Mouse (Mus musculus) forebrain, embryonic 15.5 days (tissue): Measurements from ENCODE around the gene Cdh6. TPM values are rescaled to one million over a fixed set of nuclear protein-coding genes. Genes with fewer than 3 reads are reported as not detected.

Experiments used
- ATAC-seq: fragments of 200-750 bp; cut with Nextera tagmentation; replicated peaks from 2 replicates; pipeline ENCODE4 v1.8.0; 2017; ENCODE audit warnings: mild to moderate bottlenecking, moderate TSS enrichment, moderate library complexity
- H3K27ac ChIP-seq: fragments of 300-500 bp; sonication (generic); replicated peaks from 2 replicates; pipeline ENCODE4 v1.5.1; 2015; ENCODE audit warnings: mild to moderate bottlenecking, inconsistent platforms
- H3K27me3 ChIP-seq: fragments of 300-500 bp; sonication (generic); 2 replicates; pipeline ENCODE4 v1.6.1; 2015; ENCODE audit warnings: inconsistent platforms
- H3K36me3 ChIP-seq: fragments of 300-500 bp; sonication (generic); 2 replicates; pipeline ENCODE4 v1.6.1; 2015; ENCODE audit warnings: mild to moderate bottlenecking, inconsistent platforms
- H3K4me1 ChIP-seq: fragments of 300-500 bp; sonication (generic); 2 replicates; pipeline ENCODE4 v1.6.1; 2015; ENCODE audit warnings: inconsistent platforms
- H3K4me2 ChIP-seq: fragments of 300-500 bp; sonication (generic); replicated peaks from 2 replicates; pipeline ENCODE4 v1.6.1; 2015; ENCODE audit warnings: mild to moderate bottlenecking, inconsistent platforms
- H3K4me3 ChIP-seq: fragments of 300-500 bp; sonication (generic); 2 replicates; pipeline ENCODE4 v1.5.1; 2015; ENCODE audit warnings: mild to moderate bottlenecking, inconsistent platforms
- H3K9ac ChIP-seq: fragments of 300-500 bp; sonication (generic); replicated peaks from 2 replicates; pipeline ENCODE4 v1.6.1; 2015; ENCODE audit warnings: mild to moderate bottlenecking, inconsistent platforms
- H3K9me3 ChIP-seq: fragments of 300-500 bp; sonication (generic); 2 replicates; pipeline ENCODE4 v1.6.1; 2016; ENCODE audit warnings: inconsistent platforms
- WGBS: fragments of 180-500 bp; shearing (Covaris S2); methylation state at CpG from one replicate; pipeline ENCODE4 v1.1.7; 2015; ENCODE audit warnings: mixed read lengths; 5-methylcytosine and 5-hydroxymethylcytosine counted together
- polyA plus RNA-seq: library from polyadenylated mRNA; unstranded; fragments of >200 nt; fragmentation: Nextera tagmentation; extraction: Ambion mirVana; gene quantifications from 2 replicates; pipeline ENCODE4 v1.2.1, GENCODE M21; 2015

Gene Cdh6
- polyA plus RNA-seq, 1 experiment from 2014 or later: 10.3 TPM

DNA sequence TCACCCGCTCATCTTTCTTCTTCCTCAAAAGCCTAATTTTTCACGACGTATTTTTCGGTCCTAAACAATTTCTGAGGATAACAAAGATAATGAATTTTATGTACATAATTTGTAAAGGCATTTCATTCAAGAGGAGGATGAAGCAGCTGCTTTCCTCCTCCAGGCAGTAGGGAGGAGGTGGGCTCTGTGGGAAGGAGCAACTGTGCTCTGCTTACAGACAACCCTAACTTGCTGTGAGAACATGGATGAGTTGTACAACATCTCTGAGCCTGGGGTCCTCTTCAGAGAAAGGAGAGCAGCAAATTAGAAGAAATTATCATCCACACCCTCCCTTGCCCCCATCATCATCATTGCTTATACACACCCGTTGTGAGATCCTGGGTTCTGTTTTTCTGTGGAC, 33.8 kb downstream of the Cdh6 start:
- no peak overlapping the region for H3K4me2 ChIP-seq
- H3K27me3 ChIP-seq: no peaks in the 10 kb centered on the region
- no peak for ATAC-seq
- peaks cover 6% of the 10 kb centered on the region; the same call in 1 of the 2 replicates for H3K4me1 ChIP-seq
- no peak overlapping the region for H3K9ac ChIP-seq
- no peaks in the 10 kb centered on the region for H3K9me3 ChIP-seq
- no peak overlapping the region for H3K4me3 ChIP-seq
- H3K36me3 ChIP-seq: no peaks in the 10 kb centered on the region
- H3K27ac ChIP-seq: no peak overlapping the region
- 57% methylated on average over 5 of the region's 5 CpGs for WGBS

DNA sequence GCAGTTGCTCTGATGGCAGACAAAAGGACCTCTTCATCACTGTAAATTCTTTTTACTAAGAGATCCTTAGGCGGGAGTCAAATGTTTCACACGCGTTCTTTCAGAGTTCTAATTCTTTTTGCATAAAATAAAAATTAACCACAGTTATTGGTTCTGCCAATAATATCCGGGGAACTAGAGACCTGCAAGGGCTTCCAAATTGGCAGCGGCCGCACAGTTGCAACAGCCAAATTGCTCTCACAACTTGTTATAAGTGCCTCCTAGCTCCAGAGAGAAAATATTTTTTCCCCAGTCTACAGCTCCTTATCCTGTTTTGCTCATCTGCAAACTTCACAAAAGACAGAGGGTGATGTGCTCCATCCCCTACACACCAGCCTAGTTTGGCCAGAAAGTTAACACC, 36.3 kb downstream of the Cdh6 start:
- no peaks in the 10 kb centered on the region for H3K36me3 ChIP-seq
- peaks cover 6% of the 10 kb centered on the region; the same call in 1 of the 2 replicates for H3K4me1 ChIP-seq
- no peaks in the 10 kb centered on the region for H3K9me3 ChIP-seq
- no peak for ATAC-seq
- no peak overlapping the region for H3K27ac ChIP-seq
- no peaks in the 10 kb centered on the region for H3K27me3 ChIP-seq
- WGBS: 54% methylated on average over 6 of the region's 6 CpGs
- H3K4me3 ChIP-seq: no peak overlapping the region
- H3K4me2 ChIP-seq: no peak overlapping the region
- no peak overlapping the region for H3K9ac ChIP-seq

DNA sequence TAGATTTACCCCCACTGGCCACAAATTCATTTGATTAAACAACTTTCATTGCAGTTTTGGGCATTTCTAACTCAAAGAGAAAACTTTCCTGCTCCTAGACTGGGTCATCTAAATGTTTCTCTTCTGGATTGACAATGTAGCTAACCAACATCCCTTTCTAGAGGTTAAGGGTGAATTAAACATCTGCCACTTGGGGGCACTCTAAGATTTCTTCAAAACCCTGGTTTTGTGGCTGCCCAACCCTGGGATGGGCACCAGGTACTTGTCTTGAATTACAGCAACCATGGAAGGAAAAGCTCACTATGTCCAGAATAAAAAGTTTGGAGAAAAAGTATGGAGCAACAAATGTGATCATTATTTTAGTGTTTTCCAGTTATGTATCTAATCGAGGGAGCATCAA, 39.4 kb downstream of the Cdh6 start:
- H3K4me2 ChIP-seq: no peak overlapping the region
- no peaks in the 10 kb centered on the region for H3K9me3 ChIP-seq
- 63% methylated on average over 1 of the region's 1 CpGs for WGBS
- H3K27ac ChIP-seq: no peak overlapping the region
- H3K4me3 ChIP-seq: no peak overlapping the region
- no peak overlapping the region for H3K9ac ChIP-seq
- peaks cover 6% of the 10 kb centered on the region; the same call in 1 of the 2 replicates for H3K4me1 ChIP-seq
- no peak for ATAC-seq
- H3K36me3 ChIP-seq: no peaks in the 10 kb centered on the region
- H3K27me3 ChIP-seq: no peaks in the 10 kb centered on the region

DNA sequence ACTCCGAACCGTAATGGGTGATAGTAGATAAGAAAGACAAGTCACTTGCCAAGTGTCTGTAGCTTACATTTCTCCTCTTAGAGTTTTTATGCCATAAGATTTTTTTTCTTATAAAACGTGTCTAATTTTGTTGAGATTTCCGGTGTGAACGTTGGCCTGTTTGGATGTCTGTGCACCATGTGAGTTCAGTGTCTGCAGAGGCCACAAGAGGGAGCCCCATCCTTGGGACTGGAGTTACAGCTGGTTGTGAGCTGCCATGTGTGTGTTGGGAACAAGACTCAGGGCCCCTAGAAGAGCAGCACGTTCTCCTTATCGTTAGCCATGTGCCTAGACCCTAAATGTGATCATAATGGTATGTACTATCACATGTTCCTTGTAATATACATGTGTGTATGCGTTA, 40.1 kb downstream of the Cdh6 start:
- Histone ChIP-seq H3K4me1 (peaks cover 6% of the 10 kb centered on the region; the same call in 1 of the 2 replicates), H3K9ac (no peak overlapping the region), H3K4me3 (no peak overlapping the region)

DNA sequence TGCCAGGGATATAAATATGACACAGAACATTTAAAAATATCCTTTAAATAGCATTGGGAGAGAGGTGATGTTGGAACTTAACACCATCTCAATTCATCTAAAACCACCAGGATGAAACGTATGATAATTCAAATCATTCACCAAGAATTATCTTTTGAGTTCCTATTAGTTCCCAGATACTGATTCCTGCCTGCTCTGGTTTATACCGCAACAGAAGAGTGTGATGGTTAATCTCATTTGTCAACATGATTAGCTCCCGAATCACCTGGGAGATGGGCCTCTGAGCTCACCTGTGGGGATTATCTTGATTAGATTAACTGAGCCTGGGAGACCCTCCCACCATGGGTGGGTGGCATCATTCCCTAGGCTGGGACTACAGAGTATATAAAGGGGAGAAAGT, 41.0 kb downstream of the Cdh6 start:
- 91% methylated on average over 3 of the region's 3 CpGs for WGBS
- no peak for ATAC-seq

More for the DNA sequence above, 40.1 kb downstream of the Cdh6 start:
- Histone ChIP-seq H3K36me3 (no peaks in the 10 kb centered on the region), H3K9me3 (no peaks in the 10 kb centered on the region), H3K4me2 (no peak overlapping the region), H3K27me3 (no peaks in the 10 kb centered on the region), H3K27ac (no peak overlapping the region)
- no peak for ATAC-seq
- WGBS: 96% methylated on average over 8 of the region's 8 CpGs

DNA sequence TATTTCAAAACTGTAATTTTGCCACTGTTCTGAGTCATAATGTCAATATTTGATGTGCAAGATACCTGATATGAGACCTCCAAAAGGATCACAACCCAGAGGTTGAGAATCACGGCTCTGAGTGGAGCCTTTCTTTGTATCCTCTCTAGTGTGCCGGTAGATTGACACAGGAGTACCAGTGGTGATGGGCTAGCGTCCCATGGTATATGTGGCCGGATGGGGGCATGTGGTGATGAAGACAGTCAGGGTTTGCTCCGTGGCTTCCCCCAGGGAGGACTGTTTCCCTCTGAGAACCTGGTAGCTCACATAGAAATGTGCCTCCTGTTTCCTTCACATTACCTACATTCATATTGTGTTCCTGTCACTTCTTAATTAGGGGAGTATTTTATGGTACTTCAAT, 43.2 kb downstream of the Cdh6 start:
- H3K4me1 ChIP-seq: no peaks in the 10 kb centered on the region; the same call in 1 of the 2 replicates
- 33% methylated on average over 5 of the region's 5 CpGs for WGBS
- no peaks in the 10 kb centered on the region for H3K27me3 ChIP-seq
- H3K9me3 ChIP-seq: no peaks in the 10 kb centered on the region
- no peak overlapping the region for H3K4me2 ChIP-seq
- H3K36me3 ChIP-seq: no peaks in the 10 kb centered on the region
- no peak overlapping the region for H3K4me3 ChIP-seq
- no peak overlapping the region for H3K27ac ChIP-seq
- H3K9ac ChIP-seq: no peak overlapping the region
- ATAC-seq: 0 out of 2 replicates have a peak, but pooled peaks have one; percentile 29

More for the DNA sequence above, 41.0 kb downstream of the Cdh6 start:
- no peaks in the 10 kb centered on the region for H3K27me3 ChIP-seq
- H3K4me1 ChIP-seq: peaks cover 6% of the 10 kb centered on the region; the same call in 1 of the 2 replicates
- H3K36me3 ChIP-seq: no peaks in the 10 kb centered on the region
- H3K4me3 ChIP-seq: no peak overlapping the region
- H3K9ac ChIP-seq: no peak overlapping the region
- H3K4me2 ChIP-seq: no peak overlapping the region
- H3K9me3 ChIP-seq: no peaks in the 10 kb centered on the region
- H3K27ac ChIP-seq: no peak overlapping the region

DNA sequence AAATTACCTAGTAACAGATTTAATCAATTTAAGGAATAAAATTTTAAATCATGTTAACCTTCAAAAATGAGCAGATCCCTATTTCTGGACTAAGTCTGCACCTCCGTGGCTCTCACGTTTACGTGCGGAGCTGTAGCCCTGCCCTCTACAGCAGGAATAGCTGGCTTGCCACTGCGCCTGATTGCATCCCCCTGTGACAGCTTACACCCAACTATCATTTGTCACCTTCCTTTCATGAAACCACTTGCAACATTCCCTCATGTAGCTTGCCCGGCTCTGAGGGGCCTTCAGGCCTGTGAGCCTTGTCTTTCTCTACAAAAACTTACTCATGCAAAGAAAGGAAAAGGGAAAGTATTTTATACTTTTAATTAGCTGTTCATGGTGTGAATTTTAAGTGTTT, 73.1 kb downstream of the Cdh6 start:
- peak; percentile 70 for ATAC-seq
- Histone ChIP-seq H3K27me3 (no peaks in the 10 kb centered on the region), H3K27ac (no peak overlapping the region), H3K4me3 (no peak overlapping the region), H3K36me3 (no peaks in the 10 kb centered on the region), H3K9me3 (no peaks in the 10 kb centered on the region), H3K4me2 (no peak overlapping the region), H3K4me1 (peaks cover 8% of the 10 kb centered on the region; the same call in 1 of the 2 replicates), H3K9ac (no peak overlapping the region)
- WGBS: 41% methylated on average over 6 of the region's 6 CpGs

DNA sequence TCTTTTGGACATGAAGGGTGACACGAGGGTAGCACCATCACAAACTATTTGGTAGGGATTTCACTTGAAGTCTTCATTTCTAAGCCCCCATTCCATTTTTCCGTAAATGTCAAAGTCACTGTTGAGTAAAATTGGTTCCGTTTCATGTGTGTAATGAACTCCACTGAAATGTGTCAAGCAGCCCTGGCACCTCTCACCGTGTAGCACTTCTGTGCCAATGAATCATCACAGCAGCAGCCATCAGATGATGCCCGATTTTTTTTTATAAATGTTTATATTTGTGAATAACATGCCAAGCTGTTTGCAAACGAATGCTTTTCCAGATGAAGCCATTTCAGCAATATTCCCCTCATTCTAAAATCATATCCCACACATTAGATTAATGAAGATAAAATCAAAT, 75.6 kb downstream of the Cdh6 start:
- Histone ChIP-seq H3K9me3 (no peaks in the 10 kb centered on the region), H3K4me2 (no peak overlapping the region), H3K36me3 (no peaks in the 10 kb centered on the region), H3K27me3 (no peaks in the 10 kb centered on the region), H3K4me1 (peaks cover 19% of the 10 kb centered on the region; the same call in 1 of the 2 replicates), H3K4me3 (no peak overlapping the region), H3K9ac (no peak overlapping the region), H3K27ac (no peak overlapping the region)
- 60% methylated on average over 6 of the region's 6 CpGs for whole genome bisulfite sequencing
- ATAC-seq: no peak

DNA sequence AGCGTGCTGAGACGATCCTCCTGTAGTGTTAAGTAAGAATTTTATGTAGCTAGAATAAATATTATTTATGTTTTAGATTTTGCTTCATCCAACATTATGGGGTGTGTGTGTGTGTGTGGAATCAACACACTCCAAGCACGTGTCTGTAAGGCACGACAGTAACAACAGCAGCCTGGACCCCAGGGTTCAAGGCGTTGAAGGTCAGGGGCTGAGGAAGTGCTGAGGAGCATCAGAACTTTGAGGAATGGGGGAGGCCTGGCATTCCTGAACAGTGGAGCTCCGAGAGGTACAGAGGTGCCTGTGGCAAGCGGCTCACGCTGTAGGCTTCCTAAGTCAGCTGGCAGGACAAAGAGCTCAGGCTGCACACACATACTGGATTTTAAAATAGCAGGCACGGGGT, 78.1 kb downstream of the Cdh6 start:
- 54% methylated on average over 9 of the region's 9 CpGs for WGBS
- Histone ChIP-seq H3K9me3 (no peaks in the 10 kb centered on the region), H3K4me1 (peaks cover 14% of the 10 kb centered on the region; the same call in 1 of the 2 replicates), H3K27me3 (no peaks in the 10 kb centered on the region), H3K9ac (no peak overlapping the region), H3K27ac (no peak overlapping the region), H3K36me3 (no peaks in the 10 kb centered on the region), H3K4me3 (no peak overlapping the region), H3K4me2 (no peak overlapping the region)
- no peak for ATAC-seq

DNA sequence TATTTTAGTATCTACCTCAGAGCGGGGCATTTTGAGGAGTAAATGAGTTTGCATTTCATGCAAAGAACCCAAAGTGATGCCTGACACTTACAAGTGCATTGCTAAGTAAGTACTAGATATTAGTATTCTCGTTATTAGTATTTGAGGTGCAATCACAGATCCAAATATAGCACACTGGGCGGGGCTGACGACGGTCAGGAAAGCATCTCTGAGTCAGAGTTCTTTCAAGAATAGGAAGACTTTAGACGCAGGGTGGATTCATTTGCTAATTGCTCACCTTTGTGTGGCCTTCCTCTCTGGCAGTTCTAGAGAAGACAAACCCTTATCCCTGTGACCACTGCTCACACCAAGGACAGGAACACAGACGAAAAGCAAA, 78.6 kb downstream of the Cdh6 start:
- peaks cover 11% of the 10 kb centered on the region; the same call in 1 of the 2 replicates for H3K4me1 ChIP-seq
- no peaks in the 10 kb centered on the region for H3K27me3 ChIP-seq
- no peak overlapping the region for H3K9ac ChIP-seq
- WGBS: 55% methylated on average over 7 of the region's 7 CpGs
- H3K27ac ChIP-seq: no peak overlapping the region
- no peak overlapping the region for H3K4me2 ChIP-seq
- H3K4me3 ChIP-seq: no peak overlapping the region
- no peaks in the 10 kb centered on the region for H3K9me3 ChIP-seq
- ATAC-seq: no peak
- H3K36me3 ChIP-seq: no peaks in the 10 kb centered on the region

DNA sequence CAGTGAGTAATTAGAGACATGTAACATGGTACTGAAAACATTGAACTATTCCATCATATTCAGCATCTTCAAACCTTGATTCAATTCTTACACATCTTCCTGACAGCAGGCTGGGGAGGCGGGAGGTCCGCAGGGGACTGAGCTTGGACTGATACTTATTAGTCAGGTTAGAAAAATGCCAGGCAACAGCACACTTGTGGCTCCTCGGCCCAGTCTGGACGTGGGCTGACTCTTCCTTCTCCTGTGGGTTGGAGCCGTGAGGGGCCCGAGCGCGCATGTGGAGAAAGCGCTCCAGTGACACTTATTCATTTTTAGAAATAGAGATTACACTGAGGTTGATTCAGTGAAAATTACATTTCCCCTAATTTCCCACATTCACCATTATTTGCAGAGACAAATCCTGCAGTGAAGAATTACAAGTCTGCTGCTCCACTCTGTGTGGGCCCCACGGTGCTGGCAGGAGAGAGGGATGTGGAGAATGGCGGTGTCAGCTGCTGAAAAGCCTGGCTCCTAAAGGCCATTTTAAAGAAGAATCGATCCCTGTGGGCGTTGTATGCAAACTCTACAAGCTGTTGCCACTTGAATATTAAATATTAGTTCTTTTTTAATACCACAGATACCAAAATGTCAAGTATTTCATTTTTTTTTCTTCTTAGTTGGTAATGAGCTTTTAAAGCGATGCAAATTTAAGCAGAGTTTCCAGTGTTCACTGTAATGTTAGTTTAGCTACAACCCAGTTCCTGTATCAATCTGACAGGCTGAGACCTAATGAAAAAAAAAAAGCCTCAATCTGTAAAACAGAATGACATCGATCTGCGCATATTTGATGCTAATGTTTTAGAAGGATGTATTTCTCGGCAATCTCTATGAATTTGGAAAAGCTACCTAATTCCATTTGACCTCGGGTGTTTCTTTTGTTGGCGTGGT, 79.3 kb downstream of the Cdh6 start:
- Histone ChIP-seq H3K4me2 (no peak overlapping the region), H3K4me1 (peaks cover 11% of the 10 kb centered on the region; the same call in 1 of the 2 replicates), H3K36me3 (no peaks in the 10 kb centered on the region), H3K27me3 (no peaks in the 10 kb centered on the region), H3K9me3 (no peaks in the 10 kb centered on the region), H3K9ac (no peak overlapping the region), H3K27ac (no peak overlapping the region), H3K4me3 (no peak overlapping the region)
- peak; percentile 42; the same call in 1 of the 2 replicates for ATAC-seq
- WGBS: 50% methylated on average over 19 of the region's 19 CpGs

DNA sequence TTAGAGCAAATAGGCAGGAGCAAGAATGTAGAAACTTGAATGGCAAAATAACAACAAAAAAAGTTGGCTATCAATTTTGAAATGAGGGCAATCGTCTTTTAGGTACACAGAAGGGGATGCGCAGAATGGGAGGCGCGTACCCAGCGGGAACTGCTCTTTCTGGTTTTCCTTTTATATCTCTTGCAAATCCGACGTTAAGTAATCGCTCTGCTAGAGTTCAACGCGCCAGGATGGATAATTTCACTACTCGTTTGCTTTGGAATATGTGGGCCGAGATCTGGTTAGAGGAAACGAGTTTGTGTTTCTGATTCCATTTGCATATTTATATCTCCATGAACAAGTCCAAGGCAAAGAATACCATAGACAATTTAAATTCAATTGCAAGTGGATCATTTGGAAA, 81.4 kb downstream of the Cdh6 start:
- no peaks in the 10 kb centered on the region for H3K36me3 ChIP-seq
- H3K9ac ChIP-seq: no peak overlapping the region
- H3K27me3 ChIP-seq: no peaks in the 10 kb centered on the region
- no peak overlapping the region for H3K27ac ChIP-seq
- H3K4me2 ChIP-seq: no peak overlapping the region
- H3K9me3 ChIP-seq: no peaks in the 10 kb centered on the region
- peaks cover 11% of the 10 kb centered on the region; the same call in 1 of the 2 replicates for H3K4me1 ChIP-seq
- H3K4me3 ChIP-seq: no peak overlapping the region
- 65% methylated on average over 13 of the region's 13 CpGs for WGBS
- ATAC-seq: no peak
